Mouse (Mus musculus) liver, postnatal 0 days (tissue): ENCODE results near the gene Bpifb6.

ENCODE experiments used
- CTCF ChIP-seq: sonication (generic); IDR thresholded peaks from 2 replicates; pipeline ENCODE4 v1.5.1; 2016; ENCODE audit warnings: antibody characterized with exemption, low read depth
- EP300 ChIP-seq: IDR thresholded peaks from 2 replicates; pipeline ENCODE4 v1.6.1; 2016; ENCODE audit warnings: antibody characterized with exemption, low read depth, mild to moderate bottlenecking

- no peak for TF ChIP-seq CTCF
- TF ChIP-seq EP300 = no peak
Measured at GRCm38 (mm10) chr2:153859581-153859980, 40.6 kb upstream of the Bpifb6 start.
